Mouse (Mus musculus): ENCODE results near the gene Sema4d. TPM values are rescaled to one million over a fixed set of nuclear protein-coding genes. Genes with fewer than 3 reads are reported as not detected.

Sema4d gene
- polyA plus RNA-seq, 1 experiment: 24.6 TPM

DNA sequence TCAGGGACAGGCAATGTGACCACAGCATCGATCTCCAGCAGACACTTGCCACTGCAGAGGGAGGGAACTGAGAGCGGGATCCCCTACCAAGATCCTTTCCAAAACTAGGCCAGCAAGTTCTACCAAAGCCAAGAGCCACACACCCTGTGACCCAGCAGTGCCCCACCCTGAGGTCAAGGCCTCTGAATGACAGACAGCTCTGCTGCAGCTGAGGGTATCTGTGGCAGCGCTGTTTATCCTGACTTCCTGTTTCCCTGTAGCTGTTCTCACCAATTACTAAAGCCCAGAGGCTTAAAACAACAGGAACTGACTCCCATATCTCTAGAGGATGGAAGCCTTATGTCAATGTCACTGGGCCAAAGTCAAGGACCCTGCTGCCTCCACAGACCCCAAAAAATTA, 37.0 kb downstream of the Sema4d start:
- H3K4me3 ChIP-seq (ENCODE audit: low read depth, low read length): no peak overlapping the region
- H3K27ac ChIP-seq (ENCODE audit: insufficient read depth, low read length): no peak overlapping the region
- no peaks in the 10 kb centered on the region for H3K36me3 ChIP-seq (ENCODE audit: control insufficient read depth, insufficient read depth, low read length, poor library complexity, severe bottlenecking)
- H3K9me3 ChIP-seq (replicated peaks; ENCODE audit: control insufficient read depth, insufficient read depth, low read length, poor library complexity, severe bottlenecking): no peaks in the 10 kb centered on the region
- no peak overlapping the region for H3K9ac ChIP-seq (ENCODE audit: low read depth, poor library complexity, severe bottlenecking)
- H3K4me1 ChIP-seq (ENCODE audit: control insufficient read depth, insufficient read depth, low read length): peaks cover 15% of the 10 kb centered on the region
- no peaks in the 10 kb centered on the region for H3K27me3 ChIP-seq (ENCODE audit: control insufficient read depth, insufficient read depth, low read length, poor library complexity, severe bottlenecking)
- no peak for TF ChIP-seq POLR2A (IDR thresholded peaks at IDR 0.05; ENCODE audit: insufficient read depth, low read length)
- peak; percentile 60; the same call in 1 of the 2 replicates for TF ChIP-seq EP300 (IDR thresholded peaks at IDR 0.05; ENCODE audit: insufficient read depth, low read depth, low read length)
- no peak for TF ChIP-seq CTCF (IDR thresholded peaks at IDR 0.05; ENCODE audit: low read depth, low read length)

DNA sequence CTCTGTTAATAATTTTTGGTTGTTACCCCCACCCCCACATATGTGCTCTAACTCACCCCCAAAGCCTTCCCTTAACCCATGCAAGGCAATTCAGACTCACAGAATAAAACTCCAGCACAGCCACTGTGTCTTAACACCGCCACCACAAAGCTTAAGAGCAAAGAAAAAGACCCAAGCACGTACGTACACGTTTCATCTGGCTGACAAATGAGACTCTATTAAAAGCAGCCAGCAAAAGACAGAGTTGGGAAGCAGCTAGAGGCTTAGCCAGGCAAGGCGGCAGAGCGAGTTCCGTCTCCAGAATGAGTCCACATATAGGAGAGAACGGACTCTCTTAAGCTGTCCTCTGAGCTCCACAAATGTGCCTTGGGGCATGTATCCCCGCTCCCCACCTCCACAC, 37.5 kb downstream of the Sema4d start:
- Histone ChIP-seq H3K4me1 (ENCODE audit: control insufficient read depth, insufficient read depth, low read length) (peaks cover 15% of the 10 kb centered on the region), H3K27me3 (ENCODE audit: control insufficient read depth, insufficient read depth, low read length, poor library complexity, severe bottlenecking) (no peaks in the 10 kb centered on the region), H3K36me3 (ENCODE audit: control insufficient read depth, insufficient read depth, low read length, poor library complexity, severe bottlenecking) (no peaks in the 10 kb centered on the region), H3K9me3 (replicated peaks; ENCODE audit: control insufficient read depth, insufficient read depth, low read length, poor library complexity, severe bottlenecking) (no peaks in the 10 kb centered on the region), H3K27ac (ENCODE audit: insufficient read depth, low read length) (0 out of 2 replicates have a peak overlapping the region, but pooled peaks have one; percentile 16), H3K9ac (ENCODE audit: low read depth, poor library complexity, severe bottlenecking) (no peak overlapping the region), H3K4me3 (ENCODE audit: low read depth, low read length) (no peak overlapping the region)
- no peak for TF ChIP-seq POLR2A (IDR thresholded peaks at IDR 0.05; ENCODE audit: insufficient read depth, low read length)
- TF ChIP-seq CTCF (IDR thresholded peaks at IDR 0.05; ENCODE audit: low read depth, low read length): no peak
- TF ChIP-seq EP300 (IDR thresholded peaks at IDR 0.05; ENCODE audit: insufficient read depth, low read depth, low read length): no peak

DNA sequence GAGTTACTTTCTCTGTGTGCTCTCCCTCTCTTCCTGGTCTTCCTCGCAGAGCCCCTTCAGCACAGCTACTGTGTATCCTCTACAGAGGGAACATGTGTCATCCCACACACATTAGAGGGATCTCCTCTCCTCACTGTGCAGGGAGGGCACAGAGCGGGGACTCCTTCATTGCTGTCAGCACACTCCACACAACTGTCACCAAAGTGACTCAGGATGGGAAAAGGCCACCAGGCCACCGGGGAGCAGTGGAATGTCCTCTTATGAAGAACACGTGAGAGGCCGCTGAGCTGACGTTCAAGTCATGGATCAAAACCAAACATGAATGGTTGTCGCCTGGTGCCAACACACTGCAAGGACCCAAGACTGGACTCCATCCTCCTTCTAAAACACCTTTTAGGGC, 38.0 kb downstream of the Sema4d start:
- Histone ChIP-seq H3K27ac (ENCODE audit: insufficient read depth, low read length) (no peak overlapping the region), H3K9me3 (replicated peaks; ENCODE audit: control insufficient read depth, insufficient read depth, low read length, poor library complexity, severe bottlenecking) (no peaks in the 10 kb centered on the region), H3K9ac (ENCODE audit: low read depth, poor library complexity, severe bottlenecking) (no peak overlapping the region), H3K4me3 (ENCODE audit: low read depth, low read length) (no peak overlapping the region), H3K4me1 (ENCODE audit: control insufficient read depth, insufficient read depth, low read length) (peaks cover 15% of the 10 kb centered on the region), H3K27me3 (ENCODE audit: control insufficient read depth, insufficient read depth, low read length, poor library complexity, severe bottlenecking) (no peaks in the 10 kb centered on the region), H3K36me3 (ENCODE audit: control insufficient read depth, insufficient read depth, low read length, poor library complexity, severe bottlenecking) (no peaks in the 10 kb centered on the region)
- TF ChIP-seq POLR2A (IDR thresholded peaks at IDR 0.05; ENCODE audit: insufficient read depth, low read length) (no peak), CTCF (IDR thresholded peaks at IDR 0.05; ENCODE audit: low read depth, low read length) (no peak), EP300 (IDR thresholded peaks at IDR 0.05; ENCODE audit: insufficient read depth, low read depth, low read length) (no peak)

DNA sequence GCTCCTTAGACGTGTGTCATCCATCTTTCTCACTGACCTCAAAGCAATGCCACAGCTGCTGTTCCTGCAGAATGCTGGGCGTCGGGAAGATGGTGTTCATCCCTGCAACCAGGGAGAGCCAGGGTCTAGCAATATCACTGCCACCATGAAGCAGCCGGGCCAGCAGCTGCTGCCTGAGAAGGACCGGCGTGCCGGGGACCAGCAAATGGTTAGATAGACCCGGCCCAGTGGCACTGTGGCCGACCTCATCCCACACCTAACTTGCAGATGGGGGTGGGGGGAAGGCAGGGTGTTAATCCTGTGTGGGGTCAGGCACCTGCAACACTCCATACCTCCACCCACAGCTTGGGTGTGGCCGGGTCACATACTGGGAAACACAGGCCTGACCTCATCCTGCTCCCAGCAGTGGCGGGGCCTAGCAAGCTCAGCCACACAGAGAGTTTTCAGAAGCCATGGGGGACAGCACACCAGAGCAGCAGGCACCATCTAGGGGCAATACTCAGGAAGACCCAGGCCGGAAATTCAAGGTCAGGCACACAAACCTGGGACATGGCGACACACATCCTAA, 38.9 kb downstream of the Sema4d start:
- Histone ChIP-seq H3K27ac (ENCODE audit: insufficient read depth, low read length) (0 out of 2 replicates have a peak overlapping the region, but pooled peaks have one; percentile 2), H3K36me3 (ENCODE audit: control insufficient read depth, insufficient read depth, low read length, poor library complexity, severe bottlenecking) (no peaks in the 10 kb centered on the region), H3K9me3 (replicated peaks; ENCODE audit: control insufficient read depth, insufficient read depth, low read length, poor library complexity, severe bottlenecking) (no peaks in the 10 kb centered on the region), H3K4me1 (ENCODE audit: control insufficient read depth, insufficient read depth, low read length) (peaks cover 15% of the 10 kb centered on the region), H3K4me3 (ENCODE audit: low read depth, low read length) (no peak overlapping the region), H3K9ac (ENCODE audit: low read depth, poor library complexity, severe bottlenecking) (no peak overlapping the region), H3K27me3 (ENCODE audit: control insufficient read depth, insufficient read depth, low read length, poor library complexity, severe bottlenecking) (no peaks in the 10 kb centered on the region)
- TF ChIP-seq EP300 (IDR thresholded peaks at IDR 0.05; ENCODE audit: insufficient read depth, low read depth, low read length): no peak
- TF ChIP-seq CTCF (IDR thresholded peaks at IDR 0.05; ENCODE audit: low read depth, low read length): peak; percentile 7

DNA sequence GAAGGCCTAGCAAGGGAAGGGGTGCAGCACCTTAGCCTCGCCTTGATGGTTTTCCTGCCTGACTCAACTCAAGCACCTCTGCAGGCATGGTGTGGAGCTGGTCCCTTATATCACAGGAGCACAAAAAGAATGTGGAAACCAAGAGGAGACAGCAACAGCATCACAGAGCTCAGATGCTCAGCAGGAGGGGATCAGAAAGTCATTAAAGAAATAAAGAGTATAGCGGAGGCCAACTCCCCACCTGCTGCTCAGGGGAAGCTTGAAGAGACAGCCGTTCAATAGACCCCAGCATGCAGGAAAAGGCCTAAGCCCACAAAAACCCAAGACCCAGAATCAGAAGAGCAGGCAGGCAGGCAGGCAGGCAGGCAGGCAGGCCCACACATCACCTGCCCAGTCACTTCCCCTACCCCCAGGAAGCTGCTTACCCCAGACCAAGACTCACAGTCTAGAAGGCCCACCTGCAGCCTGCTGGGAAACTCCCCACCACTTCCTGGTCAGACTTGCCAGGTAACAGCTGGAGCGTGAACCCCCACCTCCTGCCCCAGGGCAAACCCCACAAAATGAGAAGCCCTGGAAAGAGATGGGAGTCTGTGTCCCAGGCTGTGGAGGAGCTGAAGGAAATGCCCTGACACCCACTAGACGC, 39.6 kb downstream of the Sema4d start:
- TF ChIP-seq EP300 (IDR thresholded peaks at IDR 0.05; ENCODE audit: insufficient read depth, low read depth, low read length): peak; percentile 59; the same call in 1 of the 2 replicates
- no peak for TF ChIP-seq CTCF (IDR thresholded peaks at IDR 0.05; ENCODE audit: low read depth, low read length)
- TF ChIP-seq POLR2A (IDR thresholded peaks at IDR 0.05; ENCODE audit: insufficient read depth, low read length): no peak
- no peak overlapping the region for H3K4me3 ChIP-seq (ENCODE audit: low read depth, low read length)
- no peak overlapping the region for H3K27ac ChIP-seq (ENCODE audit: insufficient read depth, low read length)
- peaks cover 15% of the 10 kb centered on the region for H3K4me1 ChIP-seq (ENCODE audit: control insufficient read depth, insufficient read depth, low read length)
- H3K9me3 ChIP-seq (replicated peaks; ENCODE audit: control insufficient read depth, insufficient read depth, low read length, poor library complexity, severe bottlenecking): no peaks in the 10 kb centered on the region
- H3K36me3 ChIP-seq (ENCODE audit: control insufficient read depth, insufficient read depth, low read length, poor library complexity, severe bottlenecking): no peaks in the 10 kb centered on the region
- H3K27me3 ChIP-seq (ENCODE audit: control insufficient read depth, insufficient read depth, low read length, poor library complexity, severe bottlenecking): no peaks in the 10 kb centered on the region
- H3K9ac ChIP-seq (ENCODE audit: low read depth, poor library complexity, severe bottlenecking): no peak overlapping the region

DNA sequence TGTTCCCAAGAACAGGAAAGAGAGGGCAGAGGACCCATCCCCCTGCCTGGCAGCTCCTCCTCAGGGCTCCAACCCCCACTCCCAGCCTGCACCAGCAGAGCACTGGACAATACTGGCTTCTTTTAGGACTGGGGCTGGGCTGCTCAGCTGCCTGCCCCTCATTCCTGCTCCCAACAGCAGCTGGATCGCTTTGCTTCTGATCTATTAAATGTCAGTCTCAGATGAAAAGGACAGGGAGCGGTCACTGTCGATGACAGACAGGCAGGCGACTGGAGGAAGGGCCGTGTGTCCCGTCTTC, 40.4 kb downstream of the Sema4d start:
- Histone ChIP-seq H3K4me1 (ENCODE audit: control insufficient read depth, insufficient read depth, low read length) (peaks cover 21% of the 10 kb centered on the region), H3K9me3 (replicated peaks; ENCODE audit: control insufficient read depth, insufficient read depth, low read length, poor library complexity, severe bottlenecking) (no peaks in the 10 kb centered on the region), H3K27me3 (ENCODE audit: control insufficient read depth, insufficient read depth, low read length, poor library complexity, severe bottlenecking) (no peaks in the 10 kb centered on the region), H3K4me3 (ENCODE audit: low read depth, low read length) (no peak overlapping the region), H3K27ac (ENCODE audit: insufficient read depth, low read length) (no peak overlapping the region), H3K36me3 (ENCODE audit: control insufficient read depth, insufficient read depth, low read length, poor library complexity, severe bottlenecking) (no peaks in the 10 kb centered on the region), H3K9ac (ENCODE audit: low read depth, poor library complexity, severe bottlenecking) (no peak overlapping the region)
- TF ChIP-seq EP300 (IDR thresholded peaks at IDR 0.05; ENCODE audit: insufficient read depth, low read depth, low read length): no peak
- TF ChIP-seq POLR2A (IDR thresholded peaks at IDR 0.05; ENCODE audit: insufficient read depth, low read length): no peak
- no peak for TF ChIP-seq CTCF (IDR thresholded peaks at IDR 0.05; ENCODE audit: low read depth, low read length)
